Mouse (Mus musculus): ENCODE measurements at regions not wholly inside any gene's neighbourhood (a gene's known extent, or its start where the extent isn't known, plus 50 kb on each side); places are given as distances from the start of the nearest gene placed in this dataset.
A peak's percentile ranks its signal among the peaks of the same experiment; 100 is the strongest.
"Not testable (repeated sequence)": the region's sequence is repeated elsewhere in the genome, so short reads cannot be mapped to it uniquely, and the experiment has no call there.

GRCm38 (mm10) chr1:18058211-18058971, 87.3 kb downstream of the Crisp4 start:
- DNase-seq, result peak; percentile 55

- DNase-seq, result peak; percentile 34
Measured at GRCm38 (mm10) chr1:18057646-18058210, 88.0 kb downstream of the Crisp4 start.

GRCm38 (mm10) chr1:18057003-18057402, 88.7 kb downstream of the Crisp4 start:
- not testable (repeated sequence) for DNase-seq

- DNase-seq, result peak; percentile 30
Measured at GRCm38 (mm10) chr1:18030226-18030625, 115.5 kb downstream of the Crisp4 start.

GRCm38 (mm10) chr1:18012941-18013340, 132.8 kb downstream of the Crisp4 start:
- DNase-seq, result peak; percentile 55

- DNase-seq, result no peak
Measured at GRCm38 (mm10) chr1:17980604-17981003, 165.1 kb downstream of the Crisp4 start.

GRCm38 (mm10) chr1:17978086-17978485, 167.6 kb downstream of the Crisp4 start:
- no peak for DNase-seq

- peak; percentile 89 for DNase-seq
Measured at GRCm38 (mm10) chr1:17956881-17957280, 188.8 kb downstream of the Crisp4 start.

GRCm38 (mm10) chr1:17932108-17932810, 213.4 kb downstream of the Crisp4 start:
- not testable (repeated sequence) for DNase-seq

All from heart, adult 11 months (tissue).